Mouse (Mus musculus) heart, postnatal 0 days (tissue): ENCODE results near the gene Cdh24. TPM values are rescaled to one million over a fixed set of nuclear protein-coding genes. Genes with fewer than 3 reads are reported as not detected.

Experiments used
- ATAC-seq: fragments of 200-750 bp; cut with Nextera tagmentation; 2 replicates; pipeline ENCODE4 v1.8.0; 2017; ENCODE audit warnings: low read depth, moderate number of reproducible peaks, moderate library complexity; ENCODE audit not compliant: insufficient read depth
- DNase-seq: peaks from one replicate; pipeline ENCODE4 v3.0.0-alpha.2; 2016; ENCODE audit warnings: low spot score
- H3K27ac ChIP-seq: fragments of 300-500 bp; sonication (generic); 2 replicates; pipeline ENCODE4 v1.5.1; 2014; ENCODE audit warnings: low read depth, mild to moderate bottlenecking
- H3K27me3 ChIP-seq: fragments of 300-500 bp; sonication (generic); 2 replicates; pipeline ENCODE4 v1.6.1; 2014; ENCODE audit warnings: low read length, mixed read lengths; ENCODE audit not compliant: control insufficient read depth, insufficient read depth
- H3K36me3 ChIP-seq: fragments of 300-500 bp; sonication (generic); replicated peaks from 2 replicates; pipeline ENCODE4 v1.6.1; 2014; ENCODE audit warnings: low read length, mixed read lengths; ENCODE audit not compliant: control insufficient read depth, insufficient read depth
- H3K4me1 ChIP-seq: fragments of 300-500 bp; sonication (generic); 2 replicates; pipeline ENCODE4 v1.6.1; 2014; ENCODE audit warnings: antibody characterized with exemption; ENCODE audit not compliant: control insufficient read depth, insufficient read depth
- H3K4me2 ChIP-seq: fragments of 300-500 bp; sonication (generic); 2 replicates; pipeline ENCODE4 v1.6.1; 2014; ENCODE audit warnings: low read depth, mild to moderate bottlenecking, low read length, moderate library complexity
- H3K4me3 ChIP-seq: fragments of 300-500 bp; sonication (generic); 2 replicates; pipeline ENCODE4 v1.5.1; 2014; ENCODE audit warnings: low read depth, low read length
- H3K9ac ChIP-seq: fragments of 300-500 bp; sonication (generic); replicated peaks from 2 replicates; pipeline ENCODE4 v1.6.1; 2014; ENCODE audit warnings: low read depth, low read length, mixed read lengths
- H3K9me3 ChIP-seq: fragments of 300-500 bp; sonication (generic); replicated peaks from 2 replicates; pipeline ENCODE4 v1.6.1; 2016; ENCODE audit warnings: low read length; ENCODE audit not compliant: control insufficient read depth
- CTCF ChIP-seq: IDR thresholded peaks from 2 replicates; pipeline ENCODE4 v1.5.1; 2016; ENCODE audit warnings: antibody characterized with exemption, control low read depth, low read depth
- EP300 ChIP-seq: IDR thresholded peaks from 2 replicates; pipeline ENCODE4 v1.6.1; 2016; ENCODE audit warnings: antibody characterized with exemption, low read depth
- WGBS: fragments of 180-500 bp; shearing (Covaris S2); extraction: QIAGEN DNeasy Blood & Tissue Kit; methylation state at CpG from one replicate; pipeline ENCODE4 v1.1.7; 2014; 5-methylcytosine and 5-hydroxymethylcytosine counted together
- polyA plus RNA-seq: library from polyadenylated mRNA; unstranded; fragments of >200 nt; fragmentation: Nextera tagmentation; extraction: Ambion mirVana; gene quantifications from 2 replicates; pipeline ENCODE4 v1.2.1, GENCODE M21; 2015
- total RNA-seq: library from RNA; depleted of rRNA; stranded (reverse); fragments of >200 nt; gene quantifications from 2 replicates; pipeline ENCODE4 v1.2.3, GENCODE M21; 2014; ENCODE audit warnings: low replicate concordance

The Cdh24 gene
- total and polyA plus RNA-seq, 2 experiments from 2014 or later: 0.41 to 6.2 TPM

DNA sequence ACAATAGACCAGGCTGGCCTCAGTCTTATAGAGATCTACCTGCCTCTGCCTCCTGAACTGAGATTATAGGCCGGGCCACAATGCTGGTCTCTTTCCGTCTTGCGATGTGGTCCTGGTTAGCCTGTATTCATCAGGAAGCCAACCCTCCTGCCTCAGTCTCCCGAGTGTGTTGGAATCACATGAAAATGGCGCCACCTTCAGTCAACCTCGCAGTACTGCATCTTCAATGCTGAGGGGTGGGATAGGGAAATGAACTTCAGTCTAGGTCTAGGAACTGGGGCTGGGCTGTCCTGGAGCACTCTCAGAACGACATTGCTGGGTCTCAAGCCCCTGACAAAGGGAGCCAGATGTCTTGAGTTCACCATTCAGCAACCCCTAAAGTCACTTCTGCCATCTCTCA is 44.1 kb downstream of the Cdh24 start:
- no peak overlapping the region for H3K4me2 ChIP-seq
- ATAC-seq (no peak), DNase-seq (no peak)
- no peaks in the 10 kb centered on the region for H3K9me3 ChIP-seq
- H3K36me3 ChIP-seq: no peaks in the 10 kb centered on the region
- no peak overlapping the region for H3K4me3 ChIP-seq
- H3K9ac ChIP-seq: no peak overlapping the region
- 76% methylated on average over 7 of the region's 7 CpGs for WGBS
- H3K27ac ChIP-seq: no peak overlapping the region
- no peaks in the 10 kb centered on the region for H3K27me3 ChIP-seq
- TF ChIP-seq CTCF: peak; percentile 53
- no peak for TF ChIP-seq EP300
- peaks cover 11% of the 10 kb centered on the region; the same call in 1 of the 2 replicates for H3K4me1 ChIP-seq

DNA sequence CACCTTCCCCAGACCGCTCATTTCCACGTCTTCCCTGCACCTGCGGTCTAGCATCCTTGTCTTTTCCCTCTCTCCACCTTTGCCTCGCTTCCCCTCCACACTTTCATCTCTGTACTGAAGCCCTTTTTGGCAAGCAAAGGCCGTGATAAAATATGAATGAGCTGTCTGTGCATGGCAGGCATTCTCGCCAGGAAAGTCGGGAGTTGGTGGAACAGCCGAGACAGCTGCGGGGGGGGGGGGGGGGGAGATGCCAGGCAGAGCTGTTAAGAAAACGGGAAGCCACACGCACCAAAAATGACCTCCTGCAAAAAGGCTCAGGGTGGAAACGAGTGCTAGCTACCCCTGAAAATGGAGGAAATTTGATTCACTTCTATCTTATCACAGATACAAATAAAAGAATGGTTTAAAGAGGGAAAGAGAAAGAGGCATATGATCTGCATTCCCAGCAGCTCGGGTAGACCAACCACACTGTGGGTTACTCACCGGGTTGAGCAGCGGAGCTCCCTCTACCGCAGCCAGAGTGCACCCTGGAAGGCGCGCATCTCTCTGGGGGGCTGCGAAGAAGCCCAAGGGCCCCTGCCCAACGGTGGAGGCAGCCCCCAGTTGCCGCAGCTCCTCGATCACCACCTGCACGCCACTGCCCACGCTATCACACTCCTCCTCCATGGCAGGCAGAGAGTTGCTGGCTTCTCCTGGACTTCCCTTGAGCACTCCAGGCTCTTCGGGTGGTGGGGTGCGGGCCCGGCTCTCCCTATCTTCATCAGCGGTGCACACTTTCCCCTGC is 46.3 kb downstream of the Cdh24 start:
- Histone ChIP-seq H3K27me3 (no peaks in the 10 kb centered on the region), H3K9me3 (no peaks in the 10 kb centered on the region), H3K27ac (no peak overlapping the region), H3K4me1 (peaks cover 11% of the 10 kb centered on the region; the same call in 1 of the 2 replicates), H3K4me3 (peak overlapping the region; percentile 1; the same call in 1 of the 2 replicates), H3K36me3 (no peaks in the 10 kb centered on the region), H3K9ac (no peak overlapping the region; the same call in 1 of the 2 replicates), H3K4me2 (peak overlapping the region; percentile 56)
- TF ChIP-seq CTCF: no peak
- TF ChIP-seq EP300: no peak
- peak; percentile 30 for DNase-seq
- ATAC-seq: no peak
- 49% methylated on average over 28 of the region's 28 CpGs for whole genome bisulfite sequencing

DNA sequence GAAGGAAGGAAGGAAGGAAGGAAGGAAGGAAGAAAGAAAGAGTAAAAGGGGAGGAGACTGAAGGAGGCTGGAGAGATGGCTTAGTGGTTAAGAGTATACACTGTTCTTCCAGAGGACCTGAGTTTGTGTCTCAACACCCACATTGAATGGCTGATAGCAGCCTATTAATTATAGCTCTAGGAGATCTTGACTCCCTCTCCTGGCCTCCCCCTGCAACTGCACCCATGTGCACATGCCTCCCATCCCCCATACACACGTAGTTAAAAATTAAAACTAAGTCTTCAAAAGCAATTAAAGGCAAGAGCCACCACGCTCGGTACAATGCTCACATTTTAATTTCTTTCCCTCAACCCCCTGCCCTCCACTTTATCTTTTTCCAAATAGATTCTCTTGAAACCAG is 47.1 kb downstream of the Cdh24 start:
- DNase-seq: no peak
- Histone ChIP-seq H3K9ac (no peak overlapping the region), H3K4me1 (peaks cover 12% of the 10 kb centered on the region; the same call in 1 of the 2 replicates), H3K4me3 (no peak overlapping the region), H3K27ac (no peak overlapping the region), H3K27me3 (no peaks in the 10 kb centered on the region), H3K4me2 (no peak overlapping the region), H3K36me3 (no peaks in the 10 kb centered on the region), H3K9me3 (no peaks in the 10 kb centered on the region)
- ATAC-seq: no peak
- TF ChIP-seq EP300: no peak
- peak; percentile 23; the same call in 1 of the 2 replicates for TF ChIP-seq CTCF
- 93% methylated on average over 3 of the region's 3 CpGs for WGBS

DNA sequence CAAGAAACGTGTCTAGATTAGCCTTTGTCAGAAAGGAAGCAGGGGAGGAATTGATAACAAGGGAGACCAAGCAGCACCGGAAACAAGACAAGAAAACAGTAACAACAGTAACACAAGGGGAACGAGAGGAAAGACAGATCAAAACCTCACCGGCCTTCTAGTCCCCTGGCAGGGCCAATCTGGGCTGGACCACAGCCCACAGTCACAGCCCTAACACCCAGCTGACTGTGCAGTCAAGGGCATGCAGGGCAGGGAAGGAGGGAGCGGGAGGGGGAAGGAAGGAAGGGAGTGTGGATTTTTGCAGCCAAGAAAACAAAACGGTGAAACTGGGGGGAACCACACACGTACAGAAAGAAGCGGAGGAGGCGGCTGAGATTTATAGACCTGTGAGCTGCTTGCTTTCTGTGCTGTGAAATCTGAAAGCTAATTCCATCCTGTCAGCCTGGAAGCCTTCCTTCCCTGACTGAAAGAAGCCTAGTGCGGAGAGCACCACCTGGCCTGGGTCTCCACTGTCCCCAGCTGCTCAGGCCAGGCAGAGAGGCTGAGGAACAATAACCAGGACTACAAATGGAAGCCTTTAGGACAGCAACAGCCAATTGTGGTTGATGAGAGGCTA is 48.7 kb downstream of the Cdh24 start:
- Histone ChIP-seq H3K27me3 (no peaks in the 10 kb centered on the region), H3K9ac (peak overlapping the region; percentile 26; the same call in 1 of the 2 replicates), H3K9me3 (no peaks in the 10 kb centered on the region), H3K4me3 (no peak overlapping the region), H3K27ac (peak overlapping the region; percentile 85), H3K4me1 (peaks cover 17% of the 10 kb centered on the region; the same call in 1 of the 2 replicates), H3K4me2 (peak overlapping the region; percentile 6; the same call in 1 of the 2 replicates), H3K36me3 (no peaks in the 10 kb centered on the region)
- TF ChIP-seq CTCF: no peak
- TF ChIP-seq EP300: no peak
- WGBS: 21% methylated on average over 10 of the region's 10 CpGs
- ATAC-seq (peak; percentile 90), DNase-seq (peak; percentile 79)

- H3K4me3 ChIP-seq: no peak overlapping the region
- no peaks in the 10 kb centered on the region for H3K27me3 ChIP-seq
- ATAC-seq (no peak), DNase-seq (no peak)
- no peak overlapping the region for H3K27ac ChIP-seq
- no peaks in the 10 kb centered on the region for H3K36me3 ChIP-seq
- H3K9ac ChIP-seq: no peak overlapping the region
- peaks cover 17% of the 10 kb centered on the region; the same call in 1 of the 2 replicates for H3K4me1 ChIP-seq
- TF ChIP-seq CTCF: no peak
- no peak for TF ChIP-seq EP300
- H3K4me2 ChIP-seq: no peak overlapping the region
- no peaks in the 10 kb centered on the region for H3K9me3 ChIP-seq
- WGBS: 90% methylated on average over 16 of the region's 16 CpGs
Measured at GRCm38 (mm10) chr14:54591056-54591455, 50.1 kb downstream of the Cdh24 start.
